ENCODE assay signal across 8 mouse cellular contexts in genomic region chr19:27217404-27217940, GRCm38 (mm10). TPM values are rescaled to one million over a fixed set of nuclear protein-coding genes. Genes with fewer than 3 reads are reported as not detected.
A peak's percentile ranks its signal among the peaks of the same experiment; 100 is the strongest.
DNase-seq lines count a peak whose midpoint lies in the region; ATAC-seq and TF ChIP-seq lines count a peak whose summit lies in the region.

No protein-coding gene starts in this region.

- peaks cover 10% of the 10 kb centered on the region for H3K27me3 ChIP-seq in spleen, adult 2 months (ENCODE audit: control insufficient read depth, insufficient read depth, low read length)
- peaks cover 15% of the 10 kb centered on the region for H3K27me3 ChIP-seq in embryonic facial prominence, embryonic 14.5 days (replicated peaks; ENCODE audit: control insufficient read depth, insufficient read depth, low read length)
- H3K27me3 ChIP-seq in heart, embryonic 10.5 days (ENCODE audit: insufficient read depth, poor library complexity, severe bottlenecking), result peaks cover 30% of the 10 kb centered on the region
- H3K27me3 ChIP-seq in kidney, embryonic 15.5 days, result peaks cover 14% of the 10 kb centered on the region
- H3K27me3 ChIP-seq in liver, adult 2 months (ENCODE audit: control insufficient read depth, insufficient read depth, low read length), result peaks cover 15% of the 10 kb centered on the region

- no peak for DNase-seq in spleen, adult 2 months (ENCODE audit: low read depth in 1 of 2, low spot score in 2 of 2)
- DNase-seq in spleen, adult 18-20 months, result no peak
- peak; percentile 69 for DNase-seq in embryonic facial prominence, embryonic 14.5 days (ENCODE audit: low spot score)
- DNase-seq in heart, embryonic 10.5 days (ENCODE audit: low spot score), result peak; percentile 79
- no peak for DNase-seq in liver, adult 2 months (ENCODE audit: extremely low read depth, low read depth, low spot score)
- peak; percentile 71 for DNase-seq in neural tube, embryonic 10.5 days (ENCODE audit: extremely low spot score, low spot score)
- DNase-seq in thymus, postnatal 14 days, result peak; percentile 42

- no peak for TF ChIP-seq CTCF in spleen, adult 2 months (IDR thresholded peaks at IDR 0.05; ENCODE audit: extremely low read depth, insufficient read depth, insufficient read length, insufficient replicate concordance)
- no peak for TF ChIP-seq CTCF in liver, adult 2 months (IDR thresholded peaks at IDR 0.05; ENCODE audit: low read depth, low read length)

- WGBS in spleen, adult 2 months, result 1% methylated on average over 36 of the region's 52 CpGs
- 0% methylated on average over 23 of the region's 52 CpGs for WGBS in embryonic facial prominence, embryonic 14.5 days
- under 1% methylated on average over 51 of the region's 52 CpGs for WGBS in heart, embryonic 10.5 days
- WGBS in kidney, embryonic 15.5 days, result under 1% methylated on average over 48 of the region's 52 CpGs
- WGBS in liver, adult 2 months, result under 1% methylated on average over 48 of the region's 52 CpGs

- H3K79me2 ChIP-seq in liver, adult 2 months (ENCODE audit: control insufficient read depth, insufficient read depth, low read length), result no peaks in the 10 kb centered on the region

- H3K9ac ChIP-seq in embryonic facial prominence, embryonic 14.5 days (ENCODE audit: low read depth, low read length), result peak overlapping the region; percentile 84
- H3K9ac ChIP-seq in kidney, embryonic 15.5 days, result peak overlapping the region; percentile 71
- peak overlapping the region; percentile 12; the same call in 1 of the 2 replicates for H3K9ac ChIP-seq in liver, adult 2 months (ENCODE audit: low read depth, low read length)

- ATAC-seq in embryonic facial prominence, embryonic 14.5 days (ENCODE audit: low read depth), result peak; percentile 38
- ATAC-seq in kidney, embryonic 15.5 days (replicated peaks; ENCODE audit: low FRiP score), result peak; percentile 65

- H3K4me3 ChIP-seq in spleen, adult 2 months (ENCODE audit: extremely low read depth, insufficient read depth, insufficient read length), result peak overlapping the region; percentile 30; the same call in 1 of the 2 replicates
- H3K4me3 ChIP-seq in embryonic facial prominence, embryonic 14.5 days (ENCODE audit: low read depth, low read length), result peak overlapping the region; percentile 77
- peak overlapping the region; percentile 86 for H3K4me3 ChIP-seq in heart, embryonic 10.5 days
- peak overlapping the region; percentile 73 for H3K4me3 ChIP-seq in kidney, embryonic 15.5 days (replicated peaks)
- peak overlapping the region; percentile 40; the same call in 1 of the 2 replicates for H3K4me3 ChIP-seq in liver, adult 2 months (ENCODE audit: insufficient read depth, low read depth, low read length)

- H3K4me2 ChIP-seq in embryonic facial prominence, embryonic 14.5 days (ENCODE audit: low read depth, low read length), result peak overlapping the region; percentile 93
- peak overlapping the region; percentile 94 for H3K4me2 ChIP-seq in kidney, embryonic 15.5 days

- H3K4me1 ChIP-seq in spleen, adult 2 months (ENCODE audit: control insufficient read depth, insufficient read depth, insufficient read length), result peaks cover 4% of the 10 kb centered on the region
- H3K4me1 ChIP-seq in embryonic facial prominence, embryonic 14.5 days (ENCODE audit: control insufficient read depth, insufficient read depth, low read length), result peaks cover 5% of the 10 kb centered on the region; the same call in 1 of the 2 replicates
- peaks cover 13% of the 10 kb centered on the region; the same call in 1 of the 2 replicates for H3K4me1 ChIP-seq in heart, embryonic 10.5 days
- H3K4me1 ChIP-seq in kidney, embryonic 15.5 days, result peaks cover 43% of the 10 kb centered on the region
- peaks cover 9% of the 10 kb centered on the region; the same call in 1 of the 2 replicates for H3K4me1 ChIP-seq in liver, adult 2 months (ENCODE audit: control insufficient read depth, insufficient read depth, low read length)

- no peak overlapping the region for H3K27ac ChIP-seq in spleen, adult 2 months (ENCODE audit: insufficient read depth, low read length)
- peak overlapping the region; percentile 78 for H3K27ac ChIP-seq in embryonic facial prominence, embryonic 14.5 days (replicated peaks; ENCODE audit: low read depth, low read length)
- peak overlapping the region; percentile 91 for H3K27ac ChIP-seq in heart, embryonic 10.5 days
- H3K27ac ChIP-seq in kidney, embryonic 15.5 days, result peak overlapping the region; percentile 91
- H3K27ac ChIP-seq in liver, adult 2 months (replicated peaks; ENCODE audit: insufficient read depth, low read depth, low read length), result no peak overlapping the region

- no peaks in the 10 kb centered on the region for H3K9me3 ChIP-seq in embryonic facial prominence, embryonic 14.5 days (ENCODE audit: control insufficient read depth, low read length)
- no peaks in the 10 kb centered on the region for H3K9me3 ChIP-seq in heart, embryonic 10.5 days
- no peaks in the 10 kb centered on the region for H3K9me3 ChIP-seq in kidney, embryonic 15.5 days (replicated peaks)

- no peaks in the 10 kb centered on the region for H3K36me3 ChIP-seq in spleen, adult 2 months (ENCODE audit: control insufficient read depth, insufficient read depth, low read length)
- H3K36me3 ChIP-seq in embryonic facial prominence, embryonic 14.5 days (ENCODE audit: control insufficient read depth, insufficient read depth, low read length), result no peaks in the 10 kb centered on the region
- no peaks in the 10 kb centered on the region for H3K36me3 ChIP-seq in heart, embryonic 10.5 days
- H3K36me3 ChIP-seq in kidney, embryonic 15.5 days, result no peaks in the 10 kb centered on the region
- no peaks in the 10 kb centered on the region for H3K36me3 ChIP-seq in liver, adult 2 months (ENCODE audit: control insufficient read depth, insufficient read depth, low read length)

- no peak for TF ChIP-seq POLR2A in spleen, adult 2 months (IDR thresholded peaks at IDR 0.05; ENCODE audit: low read depth, low read length)
- TF ChIP-seq POLR2A in liver, adult 2 months (IDR thresholded peaks at IDR 0.05; ENCODE audit: extremely low read depth, insufficient read depth, low read length), result no peak

RNA-seq across cellular contexts. Expression of gene Vldlr, which starts 1.2 kb away (rescaled TPM):
- polyA plus RNA-seq in spleen, adult 2 months (2012; rRNA removed), result 1.4 and 1.8 TPM in 2 replicates
- 23.4 and 24.9 TPM in 2 replicates for polyA plus RNA-seq in embryonic facial prominence, embryonic 14.5 days (2014; fragmentation: Nextera tagmentation; extraction: Ambion mirVana)
- polyA plus RNA-seq in heart, embryonic 10.5 days (2016; fragmentation: Nextera tagmentation; extraction: Ambion mirVana), result 8.9 and 11.6 TPM in 2 replicates
- polyA plus RNA-seq in kidney, embryonic 15.5 days (2015; fragmentation: Nextera tagmentation; extraction: Ambion mirVana), result 30.9 and 31.8 TPM in 2 replicates
- 5.2 and 7.3 TPM in 2 replicates for total RNA-seq in liver, adult 2 months (2014; rRNA removed)
- 3.8 and 9.1 TPM in 2 replicates for polyA plus RNA-seq in liver, adult 2 months (2012; rRNA removed)

Comparison
In these comparisons a context has a peak if more than half of its experiments do, and no peak if none do; other contexts are left out.
1. DNase-seq: peak in embryonic facial prominence, embryonic 14.5 days (single experiment), heart, embryonic 10.5 days (single experiment), neural tube, embryonic 10.5 days (single experiment) and thymus, postnatal 14 days (single experiment); none in spleen, adult 2 months (0 of 2), spleen, adult 18-20 months (0 of 2) and liver, adult 2 months (single experiment).
2. H3K27ac ChIP-seq: peak in embryonic facial prominence, embryonic 14.5 days (single experiment), heart, embryonic 10.5 days (single experiment) and kidney, embryonic 15.5 days (single experiment); none in spleen, adult 2 months (single experiment) and liver, adult 2 months (single experiment).
3. H3K4me3 ChIP-seq: peak in every context shown above with its lines; median percentile 86 in heart, embryonic 10.5 days; 77 in embryonic facial prominence, embryonic 14.5 days; 73 in kidney, embryonic 15.5 days; 40 in liver, adult 2 months; 30 in spleen, adult 2 months.
4. H3K9ac ChIP-seq: peak in every context shown above with its lines; median percentile 84 in embryonic facial prominence, embryonic 14.5 days; 71 in kidney, embryonic 15.5 days; 12 in liver, adult 2 months.